Mouse (Mus musculus) stomach, postnatal 0 days (tissue): ENCODE data around the gene Tle1. TPM values are rescaled to one million over a fixed set of nuclear protein-coding genes. Genes with fewer than 3 reads are reported as not detected.

ENCODE experiments used
- ATAC-seq: fragments of 200-750 bp; cut with Nextera tagmentation; 2 replicates; pipeline ENCODE4 v1.8.0; 2017; ENCODE audit not compliant: low FRiP score, low TSS enrichment
- DNase-seq: peaks from one replicate; pipeline ENCODE4 v3.0.0-alpha.2; 2016; ENCODE audit warnings: low spot score
- H3K27ac ChIP-seq: fragments of 300-500 bp; sonication (generic); replicated peaks from 2 replicates; pipeline ENCODE4 v1.5.1; 2014; ENCODE audit warnings: mild to moderate bottlenecking, control low read depth
- H3K27me3 ChIP-seq: fragments of 300-500 bp; sonication (generic); 2 replicates; pipeline ENCODE4 v1.6.1; 2014; ENCODE audit warnings: low read length; ENCODE audit not compliant: control insufficient read depth, insufficient read depth
- H3K36me3 ChIP-seq: fragments of 300-500 bp; sonication (generic); 2 replicates; pipeline ENCODE4 v1.6.1; 2014; ENCODE audit warnings: low read length, mixed read lengths; ENCODE audit not compliant: control insufficient read depth, insufficient read depth
- H3K4me1 ChIP-seq: fragments of 300-500 bp; sonication (generic); replicated peaks from 2 replicates; pipeline ENCODE4 v1.6.1; 2014; ENCODE audit warnings: antibody characterized with exemption; ENCODE audit not compliant: control insufficient read depth, insufficient read depth
- H3K4me2 ChIP-seq: fragments of 300-500 bp; sonication (generic); replicated peaks from 2 replicates; pipeline ENCODE4 v1.6.1; 2014; ENCODE audit warnings: low read depth, mild to moderate bottlenecking, control low read depth, moderate library complexity
- H3K4me3 ChIP-seq: fragments of 300-500 bp; sonication (generic); 2 replicates; pipeline ENCODE4 v1.5.1; 2014; ENCODE audit warnings: low read depth, low read length, control low read depth
- H3K9ac ChIP-seq: fragments of 300-500 bp; sonication (generic); 2 replicates; pipeline ENCODE4 v1.6.1; 2014; ENCODE audit warnings: mild to moderate bottlenecking, low read length, control low read depth, mixed read lengths
- H3K9me3 ChIP-seq: fragments of 300-500 bp; sonication (generic); 2 replicates; pipeline ENCODE4 v1.6.1; 2016; ENCODE audit warnings: low read length; ENCODE audit not compliant: control insufficient read depth
- CTCF ChIP-seq: IDR thresholded peaks from 2 replicates; pipeline ENCODE4 v1.5.1; 2016; ENCODE audit warnings: antibody characterized with exemption, low read depth, mild to moderate bottlenecking, moderate library complexity
- EP300 ChIP-seq: optimal IDR thresholded peaks from 2 replicates; pipeline ENCODE3; 2016; ENCODE audit warnings: antibody characterized with exemption
- WGBS: fragments of 180-500 bp; shearing (Covaris S2); extraction: QIAGEN DNeasy Blood & Tissue Kit; methylation state at CpG from one replicate; pipeline ENCODE4 v1.1.7; 2014; 5-methylcytosine and 5-hydroxymethylcytosine counted together
- polyA plus RNA-seq: library from polyadenylated mRNA; unstranded; fragments of >200 nt; fragmentation: Nextera tagmentation; extraction: Ambion mirVana; gene quantifications from 2 replicates; pipeline ENCODE4 v1.2.1, GENCODE M21; 2015

Tle1 gene
- polyA plus RNA-seq, 1 experiment from 2014 or later = 10.0 TPM

DNA sequence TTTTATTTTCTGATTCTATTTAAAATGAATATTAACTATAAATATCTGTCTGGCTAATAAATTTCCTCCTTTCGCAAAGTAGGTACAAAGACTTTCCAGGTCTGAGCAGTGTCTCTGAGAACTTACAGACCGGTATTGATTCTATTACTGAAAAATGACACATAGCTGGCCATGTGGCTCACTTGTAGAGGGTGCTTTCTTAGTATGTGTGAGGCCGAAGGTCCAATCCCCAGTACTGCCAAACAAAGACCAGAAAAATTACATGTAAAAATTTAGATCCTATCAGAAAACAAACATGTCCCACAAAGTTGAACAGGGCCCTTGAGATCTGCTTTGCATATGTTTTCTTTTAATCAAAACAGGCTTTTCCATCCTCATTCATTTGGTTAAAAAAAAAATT, 33.5 kb downstream of the Tle1 start:
- no peak overlapping the region for H3K9ac ChIP-seq
- ATAC-seq = no peak
- H3K4me2 ChIP-seq = no peak overlapping the region
- no peaks in the 10 kb centered on the region for H3K27me3 ChIP-seq
- no peaks in the 10 kb centered on the region for H3K4me1 ChIP-seq
- H3K4me3 ChIP-seq = no peak overlapping the region
- no peak overlapping the region for H3K27ac ChIP-seq
- 72% methylated on average over 3 of the region's 3 CpGs for WGBS
- no peaks in the 10 kb centered on the region for H3K9me3 ChIP-seq
- TF ChIP-seq CTCF (no peak), EP300 (no peak)
- no peak for DNase-seq
- peaks cover 7% of the 10 kb centered on the region; the same call in 1 of the 2 replicates for H3K36me3 ChIP-seq

DNA sequence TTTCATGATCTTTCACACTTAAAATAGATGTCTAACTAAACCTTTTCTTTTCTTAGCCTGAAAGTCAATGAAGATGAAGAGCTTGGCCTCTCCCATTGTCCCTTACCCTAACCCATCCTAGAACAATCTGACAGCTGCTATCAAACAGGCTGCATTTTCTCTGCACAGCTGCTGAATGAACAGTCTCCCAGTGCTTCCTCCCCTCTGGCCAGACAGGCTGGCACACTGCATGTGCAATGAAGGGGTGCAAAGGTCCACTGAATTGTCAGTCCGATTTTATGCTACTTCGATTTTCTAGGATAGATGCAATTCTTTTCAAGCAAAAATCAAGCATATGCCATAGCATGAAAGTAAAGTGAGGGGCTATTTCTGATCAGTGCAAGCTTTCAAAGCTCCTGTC, 34.2 kb downstream of the Tle1 start:
- H3K9me3 ChIP-seq = no peaks in the 10 kb centered on the region
- peaks cover 7% of the 10 kb centered on the region; the same call in 1 of the 2 replicates for H3K36me3 ChIP-seq
- WGBS = 93% methylated on average over 2 of the region's 2 CpGs
- H3K27ac ChIP-seq = no peak overlapping the region
- no peaks in the 10 kb centered on the region for H3K4me1 ChIP-seq
- no peak overlapping the region for H3K9ac ChIP-seq
- no peak for ATAC-seq
- no peak overlapping the region for H3K4me3 ChIP-seq
- no peak overlapping the region for H3K4me2 ChIP-seq
- no peaks in the 10 kb centered on the region for H3K27me3 ChIP-seq
- TF ChIP-seq CTCF (no peak), EP300 (no peak)
- no peak for DNase-seq

DNA sequence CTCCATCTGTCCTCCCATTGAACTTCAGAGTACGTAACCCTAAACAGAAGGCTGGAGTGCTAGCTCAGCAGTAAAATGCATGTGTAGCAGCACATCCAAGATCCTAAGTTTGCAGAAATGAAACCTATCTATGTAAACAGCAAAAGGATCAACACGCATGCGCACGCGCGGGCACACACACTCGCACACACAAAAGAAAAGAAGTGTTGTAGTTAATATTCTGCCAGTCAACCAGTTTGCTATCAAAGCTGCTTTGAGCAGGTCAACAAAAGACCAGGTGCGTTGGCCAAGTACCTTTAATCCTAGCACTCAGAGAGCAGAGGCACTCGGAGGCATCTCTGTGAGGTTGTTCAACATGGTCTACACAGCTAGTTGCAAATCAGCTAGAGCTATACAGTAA, 35.0 kb downstream of the Tle1 start:
- Histone ChIP-seq H3K4me3 (no peak overlapping the region), H3K9me3 (no peaks in the 10 kb centered on the region), H3K27me3 (no peaks in the 10 kb centered on the region), H3K27ac (no peak overlapping the region), H3K36me3 (peaks cover 7% of the 10 kb centered on the region; the same call in 1 of the 2 replicates), H3K4me1 (no peaks in the 10 kb centered on the region), H3K4me2 (no peak overlapping the region), H3K9ac (no peak overlapping the region)
- 66% methylated on average over 9 of the region's 9 CpGs for WGBS
- TF ChIP-seq CTCF = no peak
- TF ChIP-seq EP300 = no peak
- ATAC-seq (peak; percentile 56; the same call in 1 of the 2 replicates), DNase-seq (peak; percentile 66)

DNA sequence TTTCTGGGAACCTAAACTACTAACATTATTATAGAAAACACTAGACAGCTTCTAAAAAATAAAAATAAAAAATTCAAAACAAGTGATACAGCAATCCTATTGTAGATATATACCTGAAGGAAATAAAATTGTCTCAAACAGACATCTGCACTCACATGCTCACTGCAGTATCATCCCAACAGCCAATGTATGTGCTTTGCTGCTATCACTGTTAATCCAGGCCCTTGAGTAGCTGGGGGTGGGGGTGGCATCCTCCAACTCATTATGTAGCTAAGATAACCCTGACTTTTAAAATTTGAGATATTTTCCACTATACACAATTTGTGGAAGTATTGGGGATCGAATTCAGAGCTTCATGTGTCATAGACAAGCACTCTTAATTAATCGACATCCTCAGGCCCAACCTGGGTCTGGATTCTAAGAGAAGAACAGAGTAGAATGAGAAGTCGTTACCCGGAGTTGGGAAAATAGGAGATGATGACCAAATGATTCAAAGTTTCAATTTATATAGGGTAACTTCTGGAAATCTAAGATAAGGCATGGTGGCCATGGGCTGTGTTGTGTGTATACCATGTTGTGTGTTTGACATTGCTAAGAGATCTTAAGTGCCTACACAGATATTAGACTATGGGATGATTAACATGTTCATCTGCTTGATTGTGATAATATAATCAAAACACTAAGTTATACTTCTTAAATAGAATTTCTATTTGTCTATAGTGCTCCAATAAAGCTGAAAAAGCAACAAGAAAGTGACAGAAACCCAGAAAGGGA, 38.1 kb downstream of the Tle1 start:
- H3K4me3 ChIP-seq = no peak overlapping the region
- H3K27ac ChIP-seq = no peak overlapping the region
- WGBS = 92% methylated on average over 4 of the region's 4 CpGs
- 0 out of 2 replicates have a peak, but pooled peaks cover 6% of the 10 kb centered on the region for H3K36me3 ChIP-seq
- no peak overlapping the region for H3K4me2 ChIP-seq
- no peak for TF ChIP-seq EP300
- no peaks in the 10 kb centered on the region for H3K4me1 ChIP-seq
- H3K27me3 ChIP-seq = no peaks in the 10 kb centered on the region
- DNase-seq (no peak), ATAC-seq (no peak)
- H3K9ac ChIP-seq = no peak overlapping the region
- no peaks in the 10 kb centered on the region for H3K9me3 ChIP-seq

DNA sequence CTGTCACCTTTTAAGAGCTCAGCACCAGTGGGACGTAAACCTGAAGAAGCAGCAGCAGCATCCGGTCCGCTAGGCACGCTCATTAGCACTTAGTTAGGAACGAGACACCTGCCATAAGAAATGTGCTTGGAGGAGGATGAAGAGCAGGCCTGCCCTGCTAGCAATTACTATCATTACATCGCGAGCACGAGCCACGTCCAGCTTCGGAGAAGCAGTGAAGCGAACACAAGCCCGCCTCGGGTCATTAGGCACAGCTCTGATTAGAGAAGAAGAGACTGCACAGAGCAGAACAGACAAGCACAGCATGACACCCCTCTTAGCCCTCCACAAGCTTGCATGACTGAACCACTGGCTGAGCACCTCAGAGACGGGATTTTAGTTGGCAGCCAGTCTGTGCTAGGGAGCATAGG, 40.6 kb downstream of the Tle1 start:
- no peak for ATAC-seq
- Histone ChIP-seq H3K4me3 (no peak overlapping the region), H3K9ac (no peak overlapping the region), H3K4me2 (no peak overlapping the region), H3K4me1 (no peaks in the 10 kb centered on the region), H3K36me3 (0 out of 2 replicates have a peak, but pooled peaks cover 8% of the 10 kb centered on the region), H3K9me3 (no peaks in the 10 kb centered on the region), H3K27me3 (no peaks in the 10 kb centered on the region), H3K27ac (no peak overlapping the region)
- DNase-seq = no peak
- 77% methylated on average over 14 of the region's 14 CpGs for WGBS
- no peak for TF ChIP-seq EP300
- no peak for TF ChIP-seq CTCF

DNA sequence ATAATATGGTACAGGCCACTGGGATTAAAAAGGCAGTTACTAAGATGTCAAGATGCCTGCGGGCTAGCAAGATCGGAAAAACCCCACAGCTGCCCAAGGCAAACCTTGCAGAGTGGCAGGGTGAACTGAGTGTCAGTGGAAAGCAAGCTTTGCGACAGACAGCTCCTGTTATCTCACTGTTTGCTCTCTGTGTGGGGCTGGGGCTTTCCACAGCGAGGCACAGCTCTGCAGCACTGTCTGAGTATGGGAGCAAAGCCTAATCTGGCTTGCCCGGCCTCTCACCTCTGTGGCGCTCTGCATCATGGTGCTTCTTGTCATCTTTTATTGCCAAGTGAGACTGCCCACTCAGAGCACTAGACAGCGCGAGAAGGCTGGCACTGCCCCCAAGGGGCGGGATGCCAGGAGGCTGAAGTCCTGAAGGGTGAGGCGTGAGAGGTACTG, 42.8 kb downstream of the Tle1 start:
- ATAC-seq (no peak), DNase-seq (no peak)
- no peak overlapping the region for H3K9ac ChIP-seq
- TF ChIP-seq CTCF = peak; percentile 19; the same call in 1 of the 2 replicates
- no peak for TF ChIP-seq EP300
- H3K27me3 ChIP-seq = no peaks in the 10 kb centered on the region
- no peak overlapping the region for H3K4me2 ChIP-seq
- no peak overlapping the region for H3K27ac ChIP-seq
- H3K4me1 ChIP-seq = no peaks in the 10 kb centered on the region
- H3K9me3 ChIP-seq = no peaks in the 10 kb centered on the region
- H3K36me3 ChIP-seq = 0 out of 2 replicates have a peak, but pooled peaks cover 4% of the 10 kb centered on the region
- H3K4me3 ChIP-seq = no peak overlapping the region
- WGBS = 70% methylated on average over 10 of the region's 10 CpGs
